Comparison of ENCODE assay signal across 8 mouse cellular contexts in the genomic region with DNA sequence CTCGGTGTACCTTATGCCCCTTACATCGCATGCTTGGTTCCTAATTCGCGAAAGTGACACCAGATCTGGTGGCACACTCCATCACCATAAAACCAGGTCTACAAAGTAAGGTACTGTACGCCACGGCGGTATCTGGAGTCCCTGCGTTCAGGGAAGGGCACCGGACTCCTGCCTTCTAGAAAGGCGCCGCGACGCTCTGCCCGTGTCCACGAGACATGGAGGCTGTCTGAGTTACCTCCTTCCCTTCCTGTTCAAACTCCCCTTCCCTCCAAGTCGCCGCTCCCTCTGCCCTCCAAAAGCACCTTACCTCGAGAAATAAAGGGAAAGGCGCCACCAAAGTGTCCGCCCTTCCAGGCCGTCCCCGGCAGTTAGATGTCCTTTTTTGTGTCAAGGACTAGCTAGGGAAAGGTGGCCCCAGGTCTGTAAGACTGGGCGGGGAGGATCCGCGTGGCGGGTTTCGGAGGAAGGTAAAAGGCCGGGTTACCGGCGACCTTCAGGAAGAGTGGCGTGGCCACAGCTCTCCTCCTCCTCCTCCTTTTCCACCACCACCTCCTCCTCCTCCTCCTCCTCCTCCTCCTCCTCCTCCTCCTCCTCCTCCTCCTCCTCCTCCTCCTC. TPM values are rescaled to one million over a fixed set of nuclear protein-coding genes. Genes with fewer than 3 reads are reported as not detected.
DNase-seq lines count a peak whose midpoint lies in the region; ATAC-seq and TF ChIP-seq lines count a peak whose summit lies in the region.

No protein-coding gene starts in this region.

- peak overlapping the region; percentile 90 for H3K4me3 ChIP-seq in ES-Bruce4 (ENCODE audit: low read depth, low read length)
- H3K4me3 ChIP-seq in heart, embryonic 15.5 days, result peak overlapping the region; percentile 89
- peak overlapping the region; percentile 76 for H3K4me3 ChIP-seq in limb, embryonic 10.5 days
- peak overlapping the region; percentile 88 for H3K4me3 ChIP-seq in midbrain, embryonic 14.5 days (replicated peaks; ENCODE audit: low read depth, low read length)
- H3K4me3 ChIP-seq in stomach, embryonic 14.5 days (ENCODE audit: low read depth, low read length), result peak overlapping the region; percentile 64

- no peaks in the 10 kb centered on the region for H3K36me3 ChIP-seq in ES-Bruce4 (ENCODE audit: control insufficient read depth, insufficient read depth, low read length, poor library complexity, severe bottlenecking)
- H3K36me3 ChIP-seq in heart, embryonic 15.5 days, result 0 out of 2 replicates have a peak, but pooled peaks cover 4% of the 10 kb centered on the region
- peaks cover 29% of the 10 kb centered on the region for H3K36me3 ChIP-seq in limb, embryonic 10.5 days
- H3K36me3 ChIP-seq in midbrain, embryonic 14.5 days (ENCODE audit: control insufficient read depth, insufficient read depth, low read length), result peaks cover 8% of the 10 kb centered on the region; the same call in 1 of the 2 replicates
- H3K36me3 ChIP-seq in stomach, embryonic 14.5 days (ENCODE audit: control insufficient read depth, insufficient read depth, low read length), result no peaks in the 10 kb centered on the region

- H3K9me3 ChIP-seq in ES-Bruce4 (replicated peaks; ENCODE audit: control insufficient read depth, insufficient read depth, low read length, poor library complexity, severe bottlenecking), result no peaks in the 10 kb centered on the region
- H3K9me3 ChIP-seq in heart, embryonic 15.5 days (replicated peaks), result no peaks in the 10 kb centered on the region
- H3K9me3 ChIP-seq in limb, embryonic 10.5 days (replicated peaks), result no peaks in the 10 kb centered on the region
- H3K9me3 ChIP-seq in midbrain, embryonic 14.5 days (ENCODE audit: control insufficient read depth, low read length), result no peaks in the 10 kb centered on the region
- no peaks in the 10 kb centered on the region for H3K9me3 ChIP-seq in stomach, embryonic 14.5 days (ENCODE audit: control insufficient read depth, low read depth, low read length)

- DNase-seq in adrenal gland, adult (ENCODE audit: inconsistent age in 2 of 2, low spot score in 1 of 2), result peak; percentile 33 to 73
- no peak for DNase-seq in adrenal gland, postnatal 4 days (ENCODE audit: low spot score in 2 of 2)
- DNase-seq in limb, embryonic 10.5 days (ENCODE audit: low spot score), result peak; percentile 83
- peak; percentile 73 for DNase-seq in midbrain, embryonic 14.5 days

- WGBS in heart, embryonic 15.5 days, result 0% methylated on average over 31 of the region's 31 CpGs
- WGBS in limb, embryonic 10.5 days, result under 1% methylated on average over 31 of the region's 31 CpGs
- under 1% methylated on average over 31 of the region's 31 CpGs for WGBS in midbrain, embryonic 14.5 days
- under 1% methylated on average over 31 of the region's 31 CpGs for WGBS in stomach, embryonic 14.5 days

- no peak for TF ChIP-seq CTCF in ES-Bruce4 (IDR thresholded peaks at IDR 0.05; ENCODE audit: low read depth, low read length)

- peak; percentile 4; the same call in 1 of the 2 replicates for ATAC-seq in common myeloid progenitor, adult 5-6 weeks (replicated peaks; ENCODE audit: low read depth, poor library complexity, severe bottlenecking)
- no peak for ATAC-seq in heart, embryonic 15.5 days (replicated peaks; ENCODE audit: insufficient number of reproducible peaks, insufficient read depth, low FRiP score, low read depth)
- peak; percentile 8; the same call in 1 of the 2 replicates for ATAC-seq in midbrain, embryonic 14.5 days (ENCODE audit: low FRiP score, low TSS enrichment)
- ATAC-seq in stomach, embryonic 14.5 days (ENCODE audit: insufficient number of reproducible peaks, insufficient read depth, low FRiP score, low read depth), result peak; percentile 24; the same call in 1 of the 2 replicates

- no peak for TF ChIP-seq EP300 in ES-Bruce4 (IDR thresholded peaks at IDR 0.05; ENCODE audit: insufficient read depth, low read depth, low read length)

- TF ChIP-seq POLR2A in ES-Bruce4 (IDR thresholded peaks at IDR 0.05; ENCODE audit: insufficient read depth, low read length), result no peak

- H3K4me1 ChIP-seq in ES-Bruce4 (ENCODE audit: control insufficient read depth, insufficient read depth, low read length), result no peaks in the 10 kb centered on the region
- H3K4me1 ChIP-seq in heart, embryonic 15.5 days (replicated peaks), result peaks cover 26% of the 10 kb centered on the region
- H3K4me1 ChIP-seq in limb, embryonic 10.5 days, result peaks cover 36% of the 10 kb centered on the region
- peaks cover 33% of the 10 kb centered on the region for H3K4me1 ChIP-seq in midbrain, embryonic 14.5 days (ENCODE audit: control insufficient read depth, insufficient read depth, low read length)
- H3K4me1 ChIP-seq in stomach, embryonic 14.5 days (ENCODE audit: control insufficient read depth, insufficient read depth, low read length), result peaks cover 3% of the 10 kb centered on the region; the same call in 1 of the 2 replicates

- H3K27ac ChIP-seq in ES-Bruce4 (ENCODE audit: insufficient read depth, low read length), result peak overlapping the region; percentile 68
- H3K27ac ChIP-seq in heart, embryonic 15.5 days, result peak overlapping the region; percentile 98
- H3K27ac ChIP-seq in limb, embryonic 10.5 days, result peak overlapping the region; percentile 99
- peak overlapping the region; percentile 100 for H3K27ac ChIP-seq in midbrain, embryonic 14.5 days (replicated peaks; ENCODE audit: low read depth, low read length)
- peak overlapping the region; percentile 95 for H3K27ac ChIP-seq in stomach, embryonic 14.5 days (ENCODE audit: low read length)

- no peaks in the 10 kb centered on the region for H3K27me3 ChIP-seq in ES-Bruce4 (ENCODE audit: control insufficient read depth, insufficient read depth, low read length, poor library complexity, severe bottlenecking)
- H3K27me3 ChIP-seq in heart, embryonic 15.5 days, result no peaks in the 10 kb centered on the region
- no peaks in the 10 kb centered on the region for H3K27me3 ChIP-seq in limb, embryonic 10.5 days (ENCODE audit: low read depth, poor library complexity, severe bottlenecking)
- no peaks in the 10 kb centered on the region for H3K27me3 ChIP-seq in midbrain, embryonic 14.5 days (ENCODE audit: control insufficient read depth, insufficient read depth, low read length)
- no peaks in the 10 kb centered on the region for H3K27me3 ChIP-seq in stomach, embryonic 14.5 days (ENCODE audit: control insufficient read depth, insufficient read depth, low read length)

- H3K4me2 ChIP-seq in heart, embryonic 15.5 days, result peak overlapping the region; percentile 91
- H3K4me2 ChIP-seq in midbrain, embryonic 14.5 days (ENCODE audit: low read length), result peak overlapping the region; percentile 92
- H3K4me2 ChIP-seq in stomach, embryonic 14.5 days (replicated peaks; ENCODE audit: low read depth, low read length), result peak overlapping the region; percentile 86

- H3K9ac ChIP-seq in ES-Bruce4 (ENCODE audit: low read depth, poor library complexity, severe bottlenecking), result peak overlapping the region; percentile 91
- peak overlapping the region; percentile 90 for H3K9ac ChIP-seq in heart, embryonic 15.5 days
- H3K9ac ChIP-seq in midbrain, embryonic 14.5 days (replicated peaks; ENCODE audit: low read length), result peak overlapping the region; percentile 99
- peak overlapping the region; percentile 76 for H3K9ac ChIP-seq in stomach, embryonic 14.5 days (replicated peaks; ENCODE audit: low read depth, low read length)

RNA-seq across cellular contexts. Expression of a gene that starts 0.8 kb away (rescaled TPM):
- total RNA-seq in adrenal gland, postnatal 4 days (2021), result 10 to 100 TPM; 58.0 to 64.5 TPM
- polyA plus RNA-seq in ES-Bruce4 (2011; ENCODE audit: insufficient read depth, insufficient read length, low read depth, missing spikeins), result 88.4 and 90.3 TPM in 2 replicates
- 74.6 and 85.3 TPM in 2 replicates for total RNA-seq in common myeloid progenitor, adult 5-6 weeks (2017)
- polyA plus RNA-seq in heart, embryonic 15.5 days (2015; fragmentation: Nextera tagmentation; extraction: Ambion mirVana), result 66.1 and 67.8 TPM in 2 replicates
- polyA plus RNA-seq in limb, embryonic 10.5 days (2016; fragmentation: Nextera tagmentation; extraction: Ambion mirVana), result 141 and 149 TPM in 2 replicates
- polyA plus RNA-seq in midbrain, embryonic 14.5 days (2014; fragmentation: Nextera tagmentation; extraction: Ambion mirVana), result 147 and 150 TPM in 2 replicates
- polyA plus RNA-seq in stomach, embryonic 14.5 days (2014; fragmentation: Nextera tagmentation; extraction: Ambion mirVana), result 77.5 and 82.8 TPM in 2 replicates

RNA-seq across cellular contexts. Expression of a gene that starts 57.6 kb away (rescaled TPM):
- total RNA-seq in adrenal gland, postnatal 4 days (2021), result 100 to 1,000 TPM; 121 to 123 TPM
- 158 and 161 TPM in 2 replicates for polyA plus RNA-seq in ES-Bruce4 (2011; ENCODE audit: insufficient read depth, insufficient read length, low read depth, missing spikeins)
- total RNA-seq in common myeloid progenitor, adult 5-6 weeks (2017), result 85.6 and 103 TPM in 2 replicates
- 158 and 170 TPM in 2 replicates for polyA plus RNA-seq in heart, embryonic 15.5 days (2015; fragmentation: Nextera tagmentation; extraction: Ambion mirVana)
- 173 and 198 TPM in 2 replicates for polyA plus RNA-seq in limb, embryonic 10.5 days (2016; fragmentation: Nextera tagmentation; extraction: Ambion mirVana)
- 131 and 159 TPM in 2 replicates for polyA plus RNA-seq in midbrain, embryonic 14.5 days (2014; fragmentation: Nextera tagmentation; extraction: Ambion mirVana)
- 149 and 154 TPM in 2 replicates for polyA plus RNA-seq in stomach, embryonic 14.5 days (2014; fragmentation: Nextera tagmentation; extraction: Ambion mirVana)

Comparison
In these comparisons a context has a peak if more than half of its experiments do, and no peak if none do; other contexts are left out.
1. DNase-seq: peak in adrenal gland, adult (2 of 2), limb, embryonic 10.5 days (single experiment) and midbrain, embryonic 14.5 days (single experiment); none in adrenal gland, postnatal 4 days (0 of 2).
2. Peak in every context shown above with its lines, with median percentiles within 50 percentile points of each other: H3K27ac ChIP-seq, H3K4me3 ChIP-seq, H3K9ac ChIP-seq and H3K4me2 ChIP-seq.